Mouse (Mus musculus): ENCODE measurements around the gene Gm9970. TPM values are rescaled to one million over a fixed set of nuclear protein-coding genes. Genes with fewer than 3 reads are reported as not detected.
A peak's percentile ranks its signal among the peaks of the same experiment; 100 is the strongest.

Gm9970 gene
- polyA plus RNA-seq, 1 experiment, result 86.1 TPM

- peaks cover 11% of the 10 kb centered on the region for H3K36me3 ChIP-seq (ENCODE audit: control insufficient read depth, insufficient read depth, low read length)
- peaks cover 11% of the 10 kb centered on the region for H3K4me1 ChIP-seq (ENCODE audit: control insufficient read depth, insufficient read depth, low read length)
- no peaks in the 10 kb centered on the region for H3K27me3 ChIP-seq (ENCODE audit: control insufficient read depth, insufficient read depth, low read length)
- peak overlapping the region; percentile 92 for H3K4me3 ChIP-seq (ENCODE audit: control insufficient read depth, low read depth, low read length)
- no peak overlapping the region for H3K27ac ChIP-seq (ENCODE audit: control insufficient read depth, insufficient read depth, low read depth, low read length)
- TF ChIP-seq POLR2A (IDR thresholded peaks at IDR 0.05; ENCODE audit: control insufficient read depth, low read depth, low read length) (no peak), CTCF (IDR thresholded peaks at IDR 0.05; ENCODE audit: control insufficient read depth, insufficient read depth, insufficient replicate concordance, low read depth, low read length) (no peak)
Measured at GRCm38 (mm10) chr5:31252795-31253545, 11.9 kb upstream of the Gm9970 start.

GRCm38 (mm10) chr5:31252151-31252550 lies 11.1 kb upstream of the Gm9970 start:
- H3K27ac ChIP-seq (ENCODE audit: control insufficient read depth, insufficient read depth, low read depth, low read length), result peak overlapping the region; percentile 89

GRCm38 (mm10) chr5:31251541-31252101 lies 10.6 kb upstream of the Gm9970 start, which contains the start of gene Krtcap3:
Krtcap3 (plus strand) TSS chr5:31251691.
- Histone ChIP-seq H3K27ac (ENCODE audit: control insufficient read depth, insufficient read depth, low read depth, low read length) (peak within 1 kb of the TSS; percentile 89), H3K27me3 (ENCODE audit: control insufficient read depth, insufficient read depth, low read length) (no peaks in the 10 kb centered on the region), H3K4me3 (ENCODE audit: control insufficient read depth, low read depth, low read length) (peak within 1 kb of the TSS; percentile 92), H3K4me1 (ENCODE audit: control insufficient read depth, insufficient read depth, low read length) (peaks cover 11% of the 10 kb centered on the region), H3K36me3 (ENCODE audit: control insufficient read depth, insufficient read depth, low read length) (peaks cover 9% of the 10 kb centered on the region)
- TF ChIP-seq CTCF (IDR thresholded peaks at IDR 0.05; ENCODE audit: control insufficient read depth, insufficient read depth, insufficient replicate concordance, low read depth, low read length) (no peak), POLR2A (IDR thresholded peaks at IDR 0.05; ENCODE audit: control insufficient read depth, low read depth, low read length) (0 out of 2 replicates have a peak, but pooled peaks have one; percentile 22)

More at GRCm38 (mm10) chr5:31252151-31252550, 11.1 kb upstream of the Gm9970 start:
- H3K27me3 ChIP-seq (ENCODE audit: control insufficient read depth, insufficient read depth, low read length), result no peaks in the 10 kb centered on the region
- TF ChIP-seq CTCF (IDR thresholded peaks at IDR 0.05; ENCODE audit: control insufficient read depth, insufficient read depth, insufficient replicate concordance, low read depth, low read length) (no peak), POLR2A (IDR thresholded peaks at IDR 0.05; ENCODE audit: control insufficient read depth, low read depth, low read length) (no peak)
- H3K4me3 ChIP-seq (ENCODE audit: control insufficient read depth, low read depth, low read length), result peak overlapping the region; percentile 92
- peaks cover 11% of the 10 kb centered on the region for H3K4me1 ChIP-seq (ENCODE audit: control insufficient read depth, insufficient read depth, low read length)
- H3K36me3 ChIP-seq (ENCODE audit: control insufficient read depth, insufficient read depth, low read length), result peaks cover 9% of the 10 kb centered on the region

GRCm38 (mm10) chr5:31250716-31251115 lies 9.7 kb upstream of the Gm9970 start:
- Histone ChIP-seq H3K27ac (ENCODE audit: control insufficient read depth, insufficient read depth, low read depth, low read length) (no peak overlapping the region; the same call in 1 of the 2 replicates), H3K27me3 (ENCODE audit: control insufficient read depth, insufficient read depth, low read length) (no peaks in the 10 kb centered on the region), H3K4me3 (ENCODE audit: control insufficient read depth, low read depth, low read length) (peak overlapping the region; percentile 92), H3K4me1 (ENCODE audit: control insufficient read depth, insufficient read depth, low read length) (peaks cover 11% of the 10 kb centered on the region), H3K36me3 (ENCODE audit: control insufficient read depth, insufficient read depth, low read length) (peaks cover 9% of the 10 kb centered on the region)
- TF ChIP-seq CTCF (IDR thresholded peaks at IDR 0.05; ENCODE audit: control insufficient read depth, insufficient read depth, insufficient replicate concordance, low read depth, low read length), result no peak

- Histone ChIP-seq H3K27ac (ENCODE audit: control insufficient read depth, insufficient read depth, low read depth, low read length) (no peak overlapping the region), H3K4me1 (ENCODE audit: control insufficient read depth, insufficient read depth, low read length) (peaks cover 13% of the 10 kb centered on the region), H3K4me3 (ENCODE audit: control insufficient read depth, low read depth, low read length) (no peak overlapping the region; the same call in 1 of the 2 replicates), H3K36me3 (ENCODE audit: control insufficient read depth, insufficient read depth, low read length) (peaks cover 1% of the 10 kb centered on the region; the same call in 1 of the 2 replicates), H3K27me3 (ENCODE audit: control insufficient read depth, insufficient read depth, low read length) (no peaks in the 10 kb centered on the region)
- TF ChIP-seq CTCF (IDR thresholded peaks at IDR 0.05; ENCODE audit: control insufficient read depth, insufficient read depth, insufficient replicate concordance, low read depth, low read length) (no peak), POLR2A (IDR thresholded peaks at IDR 0.05; ENCODE audit: control insufficient read depth, low read depth, low read length) (no peak)
Measured at GRCm38 (mm10) chr5:31242191-31242590, 1.2 kb upstream of the Gm9970 start.

- TF ChIP-seq POLR2A (IDR thresholded peaks at IDR 0.05; ENCODE audit: control insufficient read depth, low read depth, low read length) (no peak), CTCF (IDR thresholded peaks at IDR 0.05; ENCODE audit: control insufficient read depth, insufficient read depth, insufficient replicate concordance, low read depth, low read length) (no peak)
- Histone ChIP-seq H3K36me3 (ENCODE audit: control insufficient read depth, insufficient read depth, low read length) (peaks cover 1% of the 10 kb centered on the region; the same call in 1 of the 2 replicates), H3K27me3 (ENCODE audit: control insufficient read depth, insufficient read depth, low read length) (no peaks in the 10 kb centered on the region), H3K4me3 (ENCODE audit: control insufficient read depth, low read depth, low read length) (peak overlapping the region; percentile 88), H3K27ac (ENCODE audit: control insufficient read depth, insufficient read depth, low read depth, low read length) (peak overlapping the region; percentile 89), H3K4me1 (ENCODE audit: control insufficient read depth, insufficient read depth, low read length) (peaks cover 13% of the 10 kb centered on the region)
Measured at GRCm38 (mm10) chr5:31241522-31242034, 546 bp upstream of the Gm9970 start.

GRCm38 (mm10) chr5:31226641-31227040 lies 14.4 kb downstream of the Gm9970 start:
- TF ChIP-seq CTCF (IDR thresholded peaks at IDR 0.05; ENCODE audit: control insufficient read depth, insufficient read depth, insufficient replicate concordance, low read depth, low read length) (no peak), POLR2A (IDR thresholded peaks at IDR 0.05; ENCODE audit: control insufficient read depth, low read depth, low read length) (no peak)
- Histone ChIP-seq H3K4me1 (ENCODE audit: control insufficient read depth, insufficient read depth, low read length) (no peaks in the 10 kb centered on the region), H3K36me3 (ENCODE audit: control insufficient read depth, insufficient read depth, low read length) (no peaks in the 10 kb centered on the region), H3K27me3 (ENCODE audit: control insufficient read depth, insufficient read depth, low read length) (no peaks in the 10 kb centered on the region), H3K4me3 (ENCODE audit: control insufficient read depth, low read depth, low read length) (no peak overlapping the region), H3K27ac (ENCODE audit: control insufficient read depth, insufficient read depth, low read depth, low read length) (no peak overlapping the region)
